Mouse (Mus musculus) myocyte (in vitro differentiated cells): ENCODE measurements around the gene Gch1.

Source experiments
- CEBPB ChIP-seq: IDR thresholded peaks from 2 replicates; pipeline ENCODE4 v1.6.1; 2011; ENCODE audit warnings: mild to moderate bottlenecking, moderate library complexity; ENCODE audit not compliant: poor library complexity, insufficient read depth, severe bottlenecking
- MAX ChIP-seq: IDR thresholded peaks from one replicate; pipeline ENCODE4 v1.6.1; 2011; ENCODE audit warnings: low read depth, mild to moderate bottlenecking, control low read depth
- POLR2A ChIP-seq: IDR thresholded peaks from one replicate; pipeline ENCODE4 v1.6.1; 2011; ENCODE audit warnings: low read depth, mild to moderate bottlenecking, control low read depth, moderate library complexity; ENCODE audit not compliant: insufficient read length
- REST ChIP-seq: IDR thresholded peaks from one replicate; pipeline ENCODE4 v1.6.1; 2011; ENCODE audit warnings: mild to moderate bottlenecking, control low read depth, moderate library complexity; ENCODE audit not compliant: insufficient read depth, insufficient read length
- USF1 ChIP-seq: IDR thresholded peaks from one replicate; pipeline ENCODE4 v1.6.1; 2011; ENCODE audit warnings: low read depth, mild to moderate bottlenecking, control low read depth, moderate library complexity

DNA sequence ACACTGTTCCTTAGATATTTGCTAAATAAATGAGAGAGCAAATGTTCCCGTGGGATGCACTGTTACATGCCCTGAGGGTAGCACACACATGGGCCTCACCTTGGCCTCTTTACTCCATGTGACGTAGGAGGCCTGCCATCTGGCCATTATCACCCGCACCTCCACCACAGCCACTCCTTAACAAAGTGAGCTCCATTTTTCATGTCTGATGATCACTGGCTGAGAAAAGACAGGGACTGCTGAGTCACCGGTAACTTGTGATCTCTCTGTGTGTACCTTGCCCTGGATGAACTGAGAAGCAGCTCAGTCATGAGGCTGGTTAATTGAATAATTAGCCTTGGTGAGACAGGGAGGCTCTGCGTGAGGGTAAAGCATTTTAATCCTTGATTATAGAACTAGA lies 52.6 kb downstream of the Gch1 start:
- TF ChIP-seq POLR2A (no peak), REST (no peak), MAX (no peak), USF1 (no peak), CEBPB (no peak)
